Mouse (Mus musculus): Measurements from ENCODE around the gene Trip10.
A peak's percentile ranks its signal among the peaks of the same experiment; 100 is the strongest.

Trip10 gene

GRCm38 (mm10) chr17:57295935-57296334 is 46.7 kb downstream of the Trip10 start:
- no peak for DNase-seq

DNA sequence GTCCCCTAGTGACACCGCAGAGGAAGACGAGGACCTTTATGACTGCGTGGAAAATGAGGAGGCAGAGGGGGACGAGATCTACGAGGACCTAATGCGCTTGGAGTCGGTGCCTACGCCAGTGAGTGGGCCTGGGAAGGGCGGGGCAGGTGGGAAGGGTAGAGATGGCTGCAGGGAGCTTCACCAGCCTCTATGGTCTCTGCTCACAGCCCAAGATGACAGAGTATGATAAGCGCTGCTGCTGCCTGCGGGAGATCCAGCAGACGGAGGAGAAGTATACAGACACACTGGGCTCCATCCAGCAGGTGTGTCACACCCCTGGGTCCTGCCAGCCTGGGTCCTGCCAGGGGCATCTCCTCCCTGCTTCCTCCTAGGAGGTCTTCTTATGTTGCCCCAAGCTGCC is 47.8 kb downstream of the Trip10 start:
- no peak for DNase-seq

GRCm38 (mm10) chr17:57305593-57305992 is 56.3 kb downstream of the Trip10 start:
- peak; percentile 16 for DNase-seq

- DNase-seq = no peak
Observed at GRCm38 (mm10) chr17:57307074-57307473, 57.8 kb downstream of the Trip10 start.

GRCm38 (mm10) chr17:57311801-57312200 is 62.5 kb downstream of the Trip10 start:
- DNase-seq = peak; percentile 22
